Comparison of ENCODE assay signal across 8 mouse cellular contexts in the genomic region with DNA sequence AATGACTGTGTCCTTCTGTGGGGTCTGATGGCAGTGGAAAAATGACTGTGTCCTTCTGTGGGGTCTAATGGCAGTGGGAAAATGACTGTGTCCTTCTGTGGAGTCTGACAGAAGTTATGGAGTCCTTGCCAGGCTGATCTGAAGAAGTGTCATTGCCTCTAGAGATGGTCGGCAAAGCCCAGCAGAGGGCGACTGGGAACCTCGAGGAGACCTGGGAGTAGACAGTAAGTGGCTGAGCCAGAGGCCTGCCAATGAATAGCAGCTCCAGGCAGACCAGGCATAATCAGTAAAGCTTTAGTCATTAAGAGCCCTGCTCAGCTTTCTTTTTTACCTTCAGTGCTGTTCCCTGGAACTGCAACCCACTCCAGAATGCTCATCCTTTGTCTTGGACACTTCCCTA. TPM values are rescaled to one million over a fixed set of nuclear protein-coding genes. Genes with fewer than 3 reads are reported as not detected.
A peak's percentile ranks its signal among the peaks of the same experiment; 100 is the strongest.
DNase-seq lines count a peak whose midpoint lies in the region; ATAC-seq and TF ChIP-seq lines count a peak whose summit lies in the region.

No protein-coding gene starts in this region.

- no peak overlapping the region for H3K4me2 ChIP-seq in forebrain, embryonic 13.5 days

- peaks cover 10% of the 10 kb centered on the region for H3K36me3 ChIP-seq in forebrain, embryonic 13.5 days (ENCODE audit: poor library complexity, severe bottlenecking)

- peak; percentile 73 for TF ChIP-seq CTCF in brain, embryonic 14.5 days (IDR thresholded peaks at IDR 0.05; ENCODE audit: borderline replicate concordance, extremely low read depth, insufficient read depth, insufficient read length)

- H3K4me3 ChIP-seq in forebrain, embryonic 13.5 days, result no peak overlapping the region

- intact Hi-C loops in heart, postnatal 25 days (cut with DNase I), result loop anchor here (2.0 to 10.0 kb wide), 3 partner anchors 13 to 361 kb away; partner anchors contain the start of genes Arpc5l, Dennd1a and Rpl35

- peak; percentile 67 for ATAC-seq in forebrain, embryonic 13.5 days
- ATAC-seq in monocyte, adult 5-6 weeks (replicated peaks; ENCODE audit: insufficient number of reproducible peaks, low FRiP score, low TSS enrichment, poor library complexity, severe bottlenecking), result no peak

- TF ChIP-seq POLR2A in brain, embryonic 14.5 days (IDR thresholded peaks at IDR 0.05; ENCODE audit: borderline replicate concordance, extremely low read depth, insufficient read depth, insufficient read length, poor library complexity, severe bottlenecking), result no peak

- H3K9ac ChIP-seq in forebrain, embryonic 13.5 days, result no peak overlapping the region

- no peaks in the 10 kb centered on the region for H3K9me3 ChIP-seq in forebrain, embryonic 13.5 days (replicated peaks)

- 2% methylated on average over 3 of the region's 3 CpGs for WGBS in forebrain, embryonic 13.5 days

- peak; percentile 66 for DNase-seq in Muller cell, postnatal 12 days (ENCODE audit: inconsistent ontology term)
- peak; percentile 86 for DNase-seq in brain, embryonic 14.5 days (ENCODE audit: low read depth)
- peak; percentile 27 for DNase-seq in heart, postnatal 25 days (ENCODE audit: low spot score)
- peak; percentile 86 for DNase-seq in layer of hippocampus, adult 11-12 months (ENCODE audit: low spot score)
- DNase-seq in lung, adult 18-20 months, result peak; percentile 55 to 62
- peak; percentile 53 for DNase-seq in retina, postnatal 7 days (ENCODE audit: low read depth, low spot score)

- no peaks in the 10 kb centered on the region for H3K27me3 ChIP-seq in forebrain, embryonic 13.5 days

- peaks cover 22% of the 10 kb centered on the region for H3K4me1 ChIP-seq in forebrain, embryonic 13.5 days

- no peak overlapping the region for H3K27ac ChIP-seq in forebrain, embryonic 13.5 days

RNA-seq across cellular contexts. Expression of gene Psmb7, which starts 2.0 kb away (rescaled TPM):
- polyA plus RNA-seq in brain, embryonic 14.5 days (2012; rRNA removed), result 265 and 300 TPM in 2 replicates
- polyA plus RNA-seq in forebrain, embryonic 13.5 days (2015; fragmentation: Nextera tagmentation; extraction: Ambion mirVana), result 348 and 354 TPM in 2 replicates
- 100 to 1,000 TPM; 250 to 253 TPM for total RNA-seq in heart, postnatal 25 days (2021)
- total RNA-seq in monocyte, adult 5-6 weeks (2017), result 165 to 226 TPM (median 206 TPM) in 3 replicates

Comparison
In these comparisons a context has a peak if more than half of its experiments do, and no peak if none do; other contexts are left out.
1. DNase-seq: peak in every context shown above with its lines; median percentile 86 in brain, embryonic 14.5 days; 86 in layer of hippocampus, adult 11-12 months; 66 in Muller cell, postnatal 12 days; 58 in lung, adult 18-20 months; 53 in retina, postnatal 7 days; 27 in heart, postnatal 25 days.